Mouse (Mus musculus) cerebellum, postnatal 36 days (tissue): ENCODE data around the gene Dkkl1.
"Not testable (repeated sequence)": the region's sequence is repeated elsewhere in the genome, so short reads cannot be mapped to it uniquely, and the experiment has no call there.

Experiments
- DNase-seq, 2 experiments: peaks; one replicate each; pipeline ENCODE4 v3.0.0; 2021 to 2022; ENCODE audit warnings: mixed read lengths in 2 of 2

Dkkl1 gene

DNA sequence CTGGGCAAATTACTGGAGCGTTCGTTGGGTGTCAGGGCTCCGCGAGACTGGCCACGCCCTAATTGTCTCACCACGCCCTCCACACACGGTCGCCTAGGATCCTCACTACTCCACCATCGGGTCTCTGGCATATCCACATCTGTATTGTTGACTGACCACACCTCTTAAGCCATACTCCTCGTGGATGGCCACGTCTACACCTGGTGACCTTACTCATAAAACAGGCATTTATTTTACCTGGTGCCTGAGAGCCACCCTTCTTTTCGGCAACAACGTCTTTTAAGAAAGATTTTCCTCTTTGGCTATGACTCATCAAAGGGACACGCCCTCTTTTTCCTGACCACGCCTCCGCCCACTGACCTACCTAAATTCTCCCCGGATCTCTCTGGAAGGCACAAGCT, at the start of gene Dkkl1:
Gene Dkkl1, minus strand, starts transcription at position 297 of the 401 bp plus-strand sequence.
- DNase-seq, result no peak

DNA sequence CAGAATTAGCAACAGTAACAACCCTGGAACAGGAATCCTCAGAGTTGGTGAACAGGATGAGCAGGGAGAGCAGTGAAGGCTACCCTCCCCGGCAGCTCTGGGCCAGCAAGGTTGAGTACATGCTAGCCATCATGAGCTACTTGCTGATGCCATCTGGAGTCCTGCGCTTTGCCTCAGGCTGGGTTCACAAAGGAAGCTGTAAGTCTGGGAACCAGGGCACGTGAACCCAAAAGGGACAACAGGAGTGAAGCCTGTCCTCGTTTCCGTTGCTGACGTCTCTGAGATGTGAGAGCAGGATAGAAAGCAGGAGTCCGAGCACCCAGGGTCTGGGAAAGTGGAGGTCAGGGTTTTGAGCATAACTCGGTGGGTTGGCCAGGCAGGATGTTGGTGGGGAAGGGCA, 47.3 kb upstream of the Dkkl1 start:
- no peak for DNase-seq

DNA sequence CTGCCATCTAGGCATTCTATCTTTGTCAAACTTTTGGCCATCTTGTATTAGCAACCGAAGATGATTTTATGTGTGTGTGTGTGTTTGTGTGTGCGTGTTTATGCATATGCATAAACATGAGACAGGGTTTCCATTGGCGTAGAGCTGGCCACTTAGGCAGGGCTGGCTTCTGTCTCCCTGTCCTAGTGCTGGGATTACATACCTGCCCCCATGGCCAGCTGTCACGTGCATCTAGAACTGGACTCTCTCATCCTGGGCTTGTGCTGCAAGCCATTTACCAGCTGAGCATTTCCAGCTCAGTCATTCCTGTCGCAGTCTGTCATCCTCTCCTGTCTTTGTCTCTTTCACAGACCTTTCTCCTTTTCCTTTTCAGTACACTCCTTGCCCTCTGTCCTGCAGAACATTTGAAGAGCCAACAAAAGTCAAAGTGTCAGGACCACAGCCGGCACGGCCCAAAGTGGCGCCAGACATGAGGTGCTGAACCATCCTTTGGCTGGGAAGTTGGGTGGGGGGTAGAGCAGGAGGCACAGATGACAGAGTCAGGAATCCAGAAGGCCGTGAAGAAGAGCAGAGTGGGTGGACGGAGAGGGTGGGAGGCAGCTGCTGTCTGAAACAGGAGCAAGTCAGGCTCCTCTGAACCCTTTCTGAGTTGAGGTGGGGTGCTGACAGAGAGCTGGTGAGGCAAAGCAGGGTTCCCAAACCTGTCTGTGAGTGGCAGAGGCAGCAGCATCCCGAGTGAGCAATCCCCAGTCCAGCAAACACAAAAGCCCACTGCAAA, 45.3 kb upstream of the Dkkl1 start:
- no peak for DNase-seq

DNA sequence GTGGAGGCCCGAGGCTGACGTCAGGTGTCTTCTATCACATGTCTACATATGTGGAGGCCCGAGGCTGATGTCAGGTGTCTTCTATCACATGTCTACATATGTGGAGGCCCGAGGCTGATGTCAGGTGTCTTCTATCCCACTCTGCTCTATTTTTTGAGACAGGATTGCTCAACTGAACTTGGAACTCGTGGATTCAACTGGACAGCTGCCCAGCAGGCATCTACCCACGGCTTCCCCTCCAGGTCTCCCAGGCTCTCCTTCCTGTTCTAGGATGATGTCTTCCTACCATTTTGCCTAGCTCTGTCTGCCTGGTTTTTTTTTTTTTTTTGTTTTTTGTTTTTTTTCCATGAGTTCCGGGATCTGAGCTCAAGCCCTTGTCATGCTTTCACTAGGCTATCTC, 43.9 kb upstream of the Dkkl1 start:
- DNase-seq, result not testable (repeated sequence)

DNA sequence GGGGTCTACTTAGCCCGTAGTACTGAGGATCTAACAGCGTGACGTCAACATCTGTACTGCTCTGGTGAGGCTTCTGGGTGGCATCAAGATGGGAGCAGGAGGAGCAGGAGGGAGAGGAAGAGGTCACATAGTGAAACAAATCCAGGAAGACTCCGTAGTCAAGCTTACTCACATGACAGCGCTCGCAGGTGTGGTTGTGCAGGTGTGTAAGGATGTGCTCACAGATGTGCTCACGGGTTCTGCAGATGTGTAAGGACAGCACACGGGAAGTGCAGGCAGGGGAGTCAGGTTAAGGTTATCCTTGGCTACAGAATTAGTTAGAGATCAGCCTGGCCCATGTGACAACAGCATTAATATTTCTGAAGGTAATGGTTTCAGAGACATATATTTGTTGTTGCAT, 41.9 kb upstream of the Dkkl1 start:
- DNase-seq, result no peak

DNA sequence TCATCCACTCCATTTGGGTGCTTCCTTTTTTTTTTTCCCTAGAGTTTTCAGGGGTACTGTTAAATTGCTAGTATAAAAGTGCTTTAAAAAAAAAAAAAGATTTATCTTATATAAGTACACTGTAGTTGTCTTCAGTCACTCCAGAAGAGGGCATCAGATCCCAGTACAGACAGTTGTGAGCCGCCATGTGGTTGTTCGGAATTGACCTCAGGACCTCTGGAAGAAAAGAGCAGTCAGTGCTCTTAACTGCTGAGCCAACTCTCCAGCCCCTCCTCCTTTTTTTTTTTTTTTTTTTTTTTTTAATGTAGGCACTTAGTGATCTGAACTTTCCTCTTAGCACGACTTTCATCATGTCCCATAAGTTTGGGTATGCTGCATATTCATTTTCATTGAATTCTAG, 35.7 kb upstream of the Dkkl1 start:
- DNase-seq, result no peak

DNA sequence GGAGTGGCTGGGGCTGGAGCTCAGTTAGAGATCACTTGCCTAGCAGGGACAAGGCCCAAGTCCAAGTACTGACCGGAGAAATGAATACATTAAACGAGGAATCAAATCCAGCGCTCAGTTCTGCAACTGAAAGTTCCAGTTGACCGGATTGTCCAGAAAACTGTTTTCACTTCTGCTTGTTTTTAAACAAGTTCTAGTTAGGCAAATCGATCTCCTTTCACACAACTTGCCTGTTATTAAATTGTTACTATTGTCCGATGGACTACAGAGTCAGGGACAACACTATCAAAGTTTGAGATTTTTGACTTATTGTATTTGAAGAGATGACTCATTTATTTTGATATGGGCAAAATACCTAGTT, 29.4 kb upstream of the Dkkl1 start:
- no peak for DNase-seq

DNA sequence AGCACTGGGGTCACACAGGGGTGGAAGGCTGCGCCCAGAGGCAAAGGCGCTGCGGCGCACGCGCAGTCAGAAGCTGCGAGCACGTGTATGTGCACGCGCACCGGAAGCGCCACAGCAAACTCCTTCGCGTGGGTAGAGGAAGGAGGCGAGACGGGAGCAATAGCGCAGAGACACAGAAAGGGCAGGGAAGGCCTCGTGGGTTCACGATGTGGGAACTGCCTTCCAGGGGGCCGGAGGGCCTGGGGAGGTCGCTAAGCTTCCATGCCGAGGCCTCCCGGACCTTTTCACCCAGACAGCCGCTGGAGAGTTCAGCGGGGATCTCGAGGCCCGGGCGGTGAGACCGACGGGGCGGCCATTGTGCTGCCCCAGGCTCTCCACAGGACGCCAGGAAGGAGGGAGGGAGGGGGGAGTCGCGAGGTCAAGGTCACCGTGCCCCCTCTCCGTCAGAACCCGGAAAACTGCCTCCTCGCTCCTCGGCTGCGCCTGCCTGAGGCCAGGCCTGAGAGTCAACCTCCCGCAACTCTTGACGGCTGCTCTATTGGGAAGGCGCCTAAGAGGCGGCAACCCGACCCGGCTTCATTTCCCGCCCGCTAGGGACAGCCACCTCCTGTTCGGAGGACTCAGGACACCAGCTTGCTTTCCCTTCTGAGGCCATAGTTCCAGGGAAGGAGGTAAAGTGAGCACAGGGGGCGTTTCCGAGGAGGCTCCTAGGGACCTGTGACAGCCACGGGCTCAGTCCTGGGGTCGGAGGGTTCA, 28.9 kb upstream of the Dkkl1 start, which contains the start of gene Slc6a16:
Gene Slc6a16, plus strand, starts transcription at position 453 of the 756 bp plus-strand sequence.
- DNase-seq, result peak in 1 of 2 experiments; percentile 17

DNA sequence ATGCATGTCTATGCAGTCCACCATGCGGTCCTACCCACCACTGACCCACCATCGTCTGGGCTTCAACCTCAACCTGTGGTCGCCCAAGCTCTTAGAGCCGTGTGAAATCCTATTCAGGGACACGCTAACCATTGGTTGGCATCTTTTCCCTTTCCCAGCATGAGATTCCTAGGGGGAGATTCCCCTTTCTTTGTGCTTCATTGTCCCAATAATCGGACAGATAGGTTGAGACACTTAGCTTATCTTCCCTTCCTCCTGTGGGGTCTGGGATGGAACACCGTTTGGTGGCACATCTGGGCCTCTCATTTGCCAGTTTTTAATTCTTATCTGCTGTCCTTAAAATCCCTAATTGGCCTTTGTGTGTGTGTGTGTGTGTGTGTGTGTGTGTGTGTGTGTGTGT, 28.2 kb upstream of the Dkkl1 start:
- DNase-seq, result no peak

DNA sequence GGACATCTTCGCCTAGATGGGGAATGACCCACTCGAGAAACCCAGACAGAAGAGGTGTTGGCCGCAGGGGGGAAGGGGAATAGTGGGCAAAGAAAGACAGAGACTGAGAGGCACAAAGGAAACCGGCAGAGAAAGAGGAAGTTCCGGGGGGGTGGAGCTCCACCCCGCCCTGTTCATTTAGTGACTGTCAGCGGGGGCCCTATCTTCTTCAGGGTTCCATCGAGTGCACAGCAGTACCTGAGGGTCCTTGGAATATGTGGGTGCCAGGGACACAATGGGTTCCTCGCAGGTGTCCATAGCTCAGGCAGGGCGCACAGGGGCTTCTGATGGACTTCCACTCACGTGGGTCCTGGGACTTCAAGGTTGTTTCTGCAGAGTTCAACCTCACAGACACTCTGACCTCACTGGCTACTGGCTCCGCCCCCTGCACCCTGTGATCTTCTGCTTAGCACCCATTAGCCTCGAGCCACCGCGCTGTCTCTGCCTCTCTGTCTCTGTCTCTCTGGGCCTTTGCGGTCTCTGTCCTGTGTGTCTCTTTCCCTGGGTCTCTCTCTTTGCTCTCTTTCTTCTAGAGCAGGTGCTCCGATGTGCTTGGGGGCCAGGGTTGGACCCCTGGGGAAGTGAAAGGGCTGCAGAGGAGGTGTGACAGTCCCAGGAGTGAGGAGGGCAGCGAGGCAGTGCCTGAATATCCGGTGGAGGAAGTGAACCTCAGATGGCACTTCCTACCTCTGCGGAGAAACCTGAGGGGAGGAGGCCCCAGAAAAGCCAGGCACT, 27.0 kb upstream of the Dkkl1 start, which contains the start of gene Cd37:
Gene Cd37, minus strand, starts transcription at position 393 of the 774 bp plus-strand sequence.
- DNase-seq, result no peak

DNA sequence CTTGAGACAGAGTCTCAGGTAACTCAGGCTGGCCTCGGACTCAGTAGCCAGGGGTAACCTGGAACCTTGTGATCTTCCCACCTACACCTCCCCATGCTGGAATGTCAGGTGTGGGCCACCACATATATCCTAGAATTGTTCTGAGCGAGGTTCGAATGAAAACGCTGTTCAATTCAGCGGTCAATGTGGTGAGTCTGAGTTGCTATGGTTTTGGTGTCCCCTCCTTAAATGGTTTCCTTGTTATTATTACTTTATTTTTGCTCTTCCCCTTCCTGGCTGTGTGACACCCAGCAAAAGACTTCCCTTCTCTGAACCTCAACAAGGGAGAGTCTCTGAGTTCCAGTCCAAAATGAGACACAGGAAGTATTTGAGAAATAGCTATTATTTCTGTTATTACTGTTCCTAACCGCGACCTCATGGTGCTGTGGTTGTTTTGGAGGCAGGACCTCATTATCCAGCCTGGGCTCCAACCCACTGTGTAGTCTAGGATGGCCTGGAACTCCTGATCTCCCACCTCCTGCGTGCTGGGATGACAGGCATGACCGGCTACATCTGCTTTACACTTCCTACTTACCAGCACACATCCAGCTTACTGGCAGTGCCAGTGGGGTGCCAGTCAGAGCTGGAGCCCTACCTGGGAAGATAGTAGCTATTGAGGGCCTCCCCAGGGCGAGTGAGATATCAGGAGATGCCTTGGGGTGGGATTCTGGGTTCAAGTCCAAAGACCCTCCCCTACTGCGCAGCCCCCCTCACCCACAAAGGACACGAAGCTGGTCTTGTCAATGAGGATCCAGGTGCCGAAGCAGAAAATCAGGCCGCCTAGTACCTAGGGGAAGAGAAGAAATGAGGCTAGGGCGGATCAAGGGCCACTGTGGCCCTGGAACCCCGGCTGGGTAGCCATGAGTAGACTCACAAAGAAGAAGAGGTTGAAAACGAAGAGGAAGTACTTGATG, 26.1 kb upstream of the Dkkl1 start:
- no peak for DNase-seq

DNA sequence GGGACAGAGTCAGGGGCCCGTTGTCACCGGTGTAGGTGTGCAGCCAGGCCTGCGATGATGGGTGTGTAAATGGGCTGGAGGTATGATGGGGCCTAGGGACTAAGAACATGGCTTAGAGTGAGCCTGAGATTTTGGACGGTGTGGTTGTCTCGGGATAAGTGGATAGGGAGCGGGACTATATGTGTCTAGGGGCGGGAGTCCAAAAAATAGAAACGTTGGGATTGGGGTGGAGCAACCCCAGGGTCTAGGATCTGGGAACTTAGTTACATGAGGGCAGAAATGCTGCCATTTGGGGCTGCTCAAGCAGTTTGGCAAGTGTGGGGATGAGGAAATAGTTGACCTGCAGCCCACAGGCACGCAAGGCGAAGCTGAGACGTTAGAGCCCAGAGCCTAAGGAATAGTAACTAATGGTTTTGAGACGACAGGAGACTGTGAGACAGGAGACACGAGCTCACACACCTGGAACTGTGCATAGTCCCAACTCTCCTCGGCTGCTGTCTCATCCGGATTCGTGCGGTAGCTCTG, 23.8 kb upstream of the Dkkl1 start:
- no peak for DNase-seq

DNA sequence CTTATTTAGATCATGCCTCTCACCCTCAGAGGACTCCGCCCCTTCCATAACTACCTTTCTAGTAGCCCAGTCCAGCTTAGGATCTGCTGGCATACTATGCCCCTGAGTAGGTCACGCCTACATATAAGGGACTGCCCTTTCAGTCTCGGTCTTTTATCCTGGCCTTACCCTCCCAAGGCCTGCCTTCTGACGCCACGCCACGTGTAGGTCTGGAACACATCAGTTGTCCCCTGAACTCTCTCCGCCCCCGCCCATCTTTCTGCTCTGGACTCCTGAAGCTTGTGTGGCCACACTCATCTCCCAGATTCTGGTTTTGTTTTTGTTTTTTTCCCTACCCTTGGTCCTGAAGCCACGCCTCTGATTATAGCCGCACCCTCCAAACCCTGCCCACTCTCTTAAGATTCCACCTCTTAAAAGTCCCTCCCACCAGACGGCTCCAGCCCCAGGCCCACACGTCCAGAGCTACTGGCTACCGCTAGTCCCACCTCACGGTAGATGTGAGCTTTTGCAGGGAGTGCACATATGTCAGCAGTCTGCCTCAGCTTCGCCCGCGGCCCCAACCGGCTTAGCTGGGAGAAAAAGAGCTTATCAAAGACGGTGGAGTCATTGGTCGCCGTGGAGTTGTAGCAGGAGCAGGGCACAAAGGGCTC, 23.1 kb upstream of the Dkkl1 start:
- no peak for DNase-seq

DNA sequence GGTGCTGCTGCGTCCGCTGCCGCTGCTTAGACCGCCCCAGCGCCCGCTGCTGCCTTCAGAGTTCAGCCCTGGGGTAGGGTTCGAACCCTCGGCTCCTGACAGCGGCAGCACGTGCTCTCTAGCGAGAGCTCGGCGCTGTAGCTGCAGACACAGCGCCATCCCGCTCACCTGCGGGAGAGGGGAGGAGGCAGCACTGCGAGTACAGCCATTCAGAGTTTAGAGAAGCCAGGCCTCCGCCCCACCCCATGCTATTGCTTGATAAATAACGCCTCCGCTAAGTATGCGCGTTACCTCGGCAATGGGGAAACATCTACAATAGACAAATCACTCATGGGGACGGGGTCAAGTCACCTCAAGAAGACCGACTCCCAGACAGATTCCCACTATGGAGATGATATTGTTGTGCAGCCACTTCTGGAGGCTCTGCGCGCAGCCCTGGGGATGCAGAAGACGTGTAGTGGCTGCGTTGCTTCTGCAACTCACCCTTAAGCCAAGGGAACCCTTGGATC, 22.4 kb upstream of the Dkkl1 start:
- no peak for DNase-seq

DNA sequence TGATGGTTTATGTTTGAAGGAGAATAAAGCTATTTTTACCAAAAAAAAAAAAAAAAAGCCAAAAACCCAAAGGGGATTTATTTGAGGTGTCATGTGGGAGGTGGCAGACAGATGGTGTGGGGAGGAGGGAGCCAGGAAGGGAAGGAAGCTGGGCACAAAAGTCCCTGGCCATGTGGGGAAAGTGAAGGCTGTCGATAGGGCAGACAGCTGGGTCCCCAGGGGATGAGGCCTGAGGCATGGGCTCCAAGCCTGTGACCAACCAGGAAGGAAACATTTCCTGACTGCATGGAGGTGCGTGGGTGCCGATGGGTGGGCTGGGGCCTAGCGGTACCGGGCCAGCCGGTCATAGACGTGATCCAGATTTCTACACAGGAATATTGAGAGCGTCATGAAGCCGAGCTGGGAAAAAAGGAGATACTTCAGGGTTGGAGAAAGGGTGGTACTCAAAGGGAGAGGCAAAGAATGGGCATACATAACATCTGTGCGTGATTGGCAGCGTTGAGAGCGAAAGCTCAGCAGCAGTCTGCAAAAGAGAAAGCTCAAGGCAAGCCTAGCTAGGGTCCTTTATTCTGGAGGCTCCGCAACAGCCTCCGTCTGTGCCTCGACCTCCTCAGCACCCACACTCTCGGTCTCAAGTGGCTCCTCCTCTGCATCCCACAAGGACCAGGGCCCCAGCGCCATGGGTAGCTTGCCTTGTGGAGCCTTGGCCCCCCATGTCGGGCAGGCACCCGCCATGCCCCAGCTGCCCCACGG, 21.8 kb upstream of the Dkkl1 start:
- peak in 1 of 2 experiments; percentile 39 for DNase-seq

DNA sequence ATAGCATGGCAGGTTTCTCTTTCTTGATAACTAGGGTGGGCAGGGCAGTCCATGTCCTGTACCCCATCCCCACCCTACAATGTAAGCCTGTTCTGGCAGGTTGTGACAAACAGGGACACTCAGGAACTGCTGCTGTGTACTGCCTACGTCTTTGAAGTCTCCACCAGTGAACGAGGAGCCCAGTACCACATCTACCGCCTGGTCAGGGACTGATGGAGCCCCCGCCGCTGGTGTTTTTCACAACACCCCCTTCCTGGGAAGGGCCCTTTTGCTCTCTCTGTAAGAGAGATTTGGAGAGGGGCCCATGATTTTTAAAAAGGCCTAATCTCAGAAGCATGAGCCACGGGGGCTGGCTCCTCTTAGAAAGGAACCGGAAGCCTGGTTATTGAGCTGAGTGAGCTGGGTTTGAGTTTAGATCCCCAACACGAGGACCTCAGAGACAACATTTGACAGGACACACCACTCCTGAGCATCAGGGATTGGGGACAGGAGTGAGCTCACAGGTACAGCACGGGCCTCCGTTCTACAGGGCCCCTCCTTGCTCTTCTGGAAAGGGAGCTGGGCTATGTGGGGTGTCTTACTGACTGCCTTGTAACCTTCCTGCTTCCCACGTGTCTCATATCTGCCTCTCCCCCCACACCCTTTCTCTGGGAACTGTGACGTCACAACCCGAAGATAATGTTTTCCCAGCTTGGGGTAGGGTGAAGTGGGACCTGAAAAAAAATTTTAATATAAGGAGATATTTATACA, 20.9 kb upstream of the Dkkl1 start:
- DNase-seq, result no peak

DNA sequence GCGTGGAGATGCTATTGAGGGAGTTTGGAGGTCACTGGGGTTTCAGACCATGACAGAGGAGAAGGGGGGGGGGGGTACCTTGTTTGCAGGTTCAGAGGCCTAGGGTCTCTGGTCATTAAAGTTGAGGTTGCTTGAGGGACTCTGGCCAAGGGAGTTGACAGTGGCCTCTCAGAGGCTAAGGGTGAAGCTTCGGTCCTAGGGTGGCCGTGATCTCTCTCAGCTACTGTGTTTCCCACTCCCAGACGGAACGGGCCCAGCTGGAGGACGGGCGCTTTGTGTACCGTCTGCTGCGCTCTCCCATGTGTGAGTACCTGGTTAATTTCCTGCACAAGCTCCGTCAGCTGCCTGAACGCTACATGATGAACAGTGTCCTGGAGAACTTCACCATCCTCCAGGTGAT, 20.0 kb upstream of the Dkkl1 start:
- no peak for DNase-seq

DNA sequence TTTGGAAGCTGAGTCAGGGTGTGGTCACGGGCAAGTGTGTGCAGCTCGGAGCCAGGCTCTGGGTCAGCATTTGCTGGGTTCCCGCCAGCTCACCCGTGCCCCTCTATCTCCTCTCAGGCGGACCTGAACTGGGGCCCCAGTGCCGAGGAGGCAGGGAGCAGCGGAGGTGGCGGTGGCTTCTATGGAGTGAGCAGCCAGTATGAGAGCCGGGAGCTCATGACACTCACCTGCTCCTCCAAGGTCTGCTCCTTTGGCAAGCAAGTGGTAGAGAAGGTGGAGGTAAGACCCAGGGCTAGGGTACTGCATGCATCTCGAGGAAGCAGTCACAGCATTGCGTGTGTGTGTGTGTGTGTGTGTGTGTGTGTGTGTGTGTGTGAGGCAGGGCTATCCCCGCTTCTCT, 19.2 kb upstream of the Dkkl1 start:
- DNase-seq, result no peak

DNA sequence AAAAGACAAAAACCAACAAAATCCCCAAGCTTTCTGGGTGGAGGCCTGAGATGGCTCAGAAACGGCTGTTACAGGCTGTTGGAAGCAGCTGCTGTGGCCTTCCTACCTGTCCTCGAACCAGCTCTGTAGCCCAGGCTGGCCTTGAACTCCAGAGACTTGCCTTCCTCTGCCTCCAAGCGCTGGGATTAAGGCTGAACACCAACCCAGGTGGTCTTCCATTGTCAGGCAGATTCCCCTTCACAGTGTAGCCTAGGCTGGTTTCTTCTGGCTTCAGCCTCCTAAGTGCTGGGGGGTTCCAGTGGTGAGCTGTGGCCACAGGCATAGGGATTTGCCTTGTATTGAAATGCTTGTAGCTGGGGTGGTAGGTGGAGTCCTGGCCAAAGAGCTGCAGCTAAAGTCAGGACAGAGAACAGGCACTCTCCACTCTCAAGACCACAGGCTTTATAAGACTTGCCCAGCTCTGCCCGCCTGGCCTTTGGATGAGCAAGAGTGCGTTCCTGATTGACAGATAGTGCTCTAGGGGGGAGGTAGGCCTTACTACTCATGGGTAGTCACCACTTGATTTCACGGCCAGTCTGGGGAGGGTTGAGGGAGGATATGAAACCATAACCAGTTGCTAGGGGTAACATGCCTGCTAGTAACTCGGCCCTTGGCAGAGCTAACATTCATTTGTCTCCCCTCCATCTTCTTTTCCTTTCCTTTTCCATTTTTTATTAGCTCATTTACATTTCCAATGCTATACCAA, 17.7 kb upstream of the Dkkl1 start:
- no peak for DNase-seq
